Comparison of ENCODE assay signal across 13 mouse cellular contexts in genomic region chr16:43080403-43080802, GRCm38 (mm10).
DNase-seq lines count a peak whose midpoint lies in the region; ATAC-seq and TF ChIP-seq lines count a peak whose summit lies in the region.
"Had no signal": no experiment of that assay in that cellular context is flagged by ENCODE, and none has a peak within 500 bp of the region (broad histone marks: within the 10 kb centered on the region; RNA-seq: fewer than 3 reads in every experiment).

No protein-coding gene starts in this region.

- no peak overlapping the region for H3K4me2 ChIP-seq in embryonic facial prominence, embryonic 14.5 days (ENCODE audit: low read depth, low read length)
- H3K4me2 ChIP-seq in intestine, embryonic 15.5 days (replicated peaks): no peak overlapping the region
- no peak overlapping the region for H3K4me2 ChIP-seq in intestine, postnatal 0 days (replicated peaks; ENCODE audit: low read depth)
- H3K4me2 ChIP-seq: midbrain, embryonic 11.5 days; neural tube, embryonic 13.5 days had no signal

- no peak for TF ChIP-seq CTCF in intestine, postnatal 0 days (IDR thresholded peaks at IDR 0.05; ENCODE audit: low read depth)
- no peak for TF ChIP-seq CTCF in layer of hippocampus, adult 2 months (conservative IDR thresholded peaks at IDR 0.05)

- DNase-seq in embryonic facial prominence, embryonic 14.5 days (ENCODE audit: low spot score): peak; percentile 27
- DNase-seq in embryonic facial prominence, embryonic 10.5 days (ENCODE audit: low spot score): no peak
- peak; percentile 87 for DNase-seq in cerebellum, adult 11-12 months
- DNase-seq in layer of hippocampus, adult 2 months (ENCODE audit: low spot score in 2 of 2): peak; percentile 47 to 49
- no peak for DNase-seq in urinary bladder, postnatal 36 days (ENCODE audit: low spot score in 2 of 2)
- no peak for DNase-seq in urinary bladder, adult 2 months (ENCODE audit: low spot score)
- DNase-seq: kidney, adult 11 months; lung, adult 2 months had no signal

- H3K27me3 ChIP-seq in embryonic facial prominence, embryonic 14.5 days (replicated peaks; ENCODE audit: control insufficient read depth, insufficient read depth, low read length): no peaks in the 10 kb centered on the region
- H3K27me3 ChIP-seq in embryonic facial prominence, embryonic 10.5 days (replicated peaks; ENCODE audit: low read depth, poor library complexity, severe bottlenecking): no peaks in the 10 kb centered on the region
- no peaks in the 10 kb centered on the region for H3K27me3 ChIP-seq in intestine, embryonic 15.5 days (replicated peaks)
- no peaks in the 10 kb centered on the region for H3K27me3 ChIP-seq in intestine, postnatal 0 days (replicated peaks; ENCODE audit: control insufficient read depth, insufficient read depth, low read length)
- H3K27me3 ChIP-seq: neural tube, embryonic 13.5 days had no signal

- H3K4me3 ChIP-seq in embryonic facial prominence, embryonic 14.5 days (ENCODE audit: low read depth, low read length): no peak overlapping the region
- H3K4me3 ChIP-seq in embryonic facial prominence, embryonic 10.5 days: no peak overlapping the region
- no peak overlapping the region for H3K4me3 ChIP-seq in intestine, embryonic 15.5 days (replicated peaks)
- no peak overlapping the region for H3K4me3 ChIP-seq in intestine, postnatal 0 days (ENCODE audit: low read depth, low read length)
- no peak overlapping the region for H3K4me3 ChIP-seq in layer of hippocampus, adult 2 months
- H3K4me3 ChIP-seq: neural tube, embryonic 13.5 days had no signal

- no peak; the same call in 1 of the 2 replicates for ATAC-seq in embryonic facial prominence, embryonic 14.5 days (ENCODE audit: low read depth)
- 0 out of 2 replicates have a peak, but pooled peaks have one; percentile 7 for ATAC-seq in intestine, embryonic 15.5 days
- no peak for ATAC-seq in intestine, postnatal 0 days

- no peaks in the 10 kb centered on the region for H3K9me3 ChIP-seq in embryonic facial prominence, embryonic 14.5 days (ENCODE audit: control insufficient read depth, low read length)
- no peaks in the 10 kb centered on the region for H3K9me3 ChIP-seq in embryonic facial prominence, embryonic 10.5 days
- H3K9me3 ChIP-seq in intestine, embryonic 15.5 days: no peaks in the 10 kb centered on the region
- H3K9me3 ChIP-seq in intestine, postnatal 0 days (ENCODE audit: control insufficient read depth): no peaks in the 10 kb centered on the region
- H3K9me3 ChIP-seq: G1E; neural tube, embryonic 13.5 days had no signal

- no peaks in the 10 kb centered on the region for H3K4me1 ChIP-seq in embryonic facial prominence, embryonic 14.5 days (ENCODE audit: control insufficient read depth, insufficient read depth, low read length)
- no peaks in the 10 kb centered on the region for H3K4me1 ChIP-seq in embryonic facial prominence, embryonic 10.5 days
- no peaks in the 10 kb centered on the region for H3K4me1 ChIP-seq in intestine, embryonic 15.5 days (replicated peaks)
- 0 out of 2 replicates have a peak, but pooled peaks cover 6% of the 10 kb centered on the region for H3K4me1 ChIP-seq in intestine, postnatal 0 days (replicated peaks; ENCODE audit: control insufficient read depth, insufficient read depth, low read length)

- H3K36me3 ChIP-seq in embryonic facial prominence, embryonic 14.5 days (ENCODE audit: control insufficient read depth, insufficient read depth, low read length): no peaks in the 10 kb centered on the region
- H3K36me3 ChIP-seq in embryonic facial prominence, embryonic 10.5 days (replicated peaks): no peaks in the 10 kb centered on the region
- no peaks in the 10 kb centered on the region for H3K36me3 ChIP-seq in intestine, embryonic 15.5 days
- no peaks in the 10 kb centered on the region for H3K36me3 ChIP-seq in intestine, postnatal 0 days (ENCODE audit: control insufficient read depth, insufficient read depth)
- H3K36me3 ChIP-seq: G1E; neural tube, embryonic 13.5 days had no signal

- no peak overlapping the region for H3K9ac ChIP-seq in embryonic facial prominence, embryonic 14.5 days (ENCODE audit: low read depth, low read length)
- no peak overlapping the region for H3K9ac ChIP-seq in intestine, embryonic 15.5 days
- H3K9ac ChIP-seq in intestine, postnatal 0 days (ENCODE audit: low read depth, low read length): no peak overlapping the region
- H3K9ac ChIP-seq: neural tube, embryonic 13.5 days had no signal

- no peak overlapping the region for H3K27ac ChIP-seq in embryonic facial prominence, embryonic 14.5 days (replicated peaks; ENCODE audit: low read depth, low read length)
- no peak overlapping the region for H3K27ac ChIP-seq in embryonic facial prominence, embryonic 10.5 days (replicated peaks)
- H3K27ac ChIP-seq in intestine, embryonic 15.5 days: no peak overlapping the region
- H3K27ac ChIP-seq in intestine, postnatal 0 days (ENCODE audit: low read depth, low read length): no peak overlapping the region
- H3K27ac ChIP-seq in layer of hippocampus, adult 2 months: peak overlapping the region; percentile 90
- H3K27ac ChIP-seq: neural tube, embryonic 13.5 days had no signal

- WGBS in embryonic facial prominence, embryonic 14.5 days: 76% methylated on average over 2 of the region's 2 CpGs
- 83% methylated on average over 2 of the region's 2 CpGs for whole genome bisulfite sequencing in embryonic facial prominence, embryonic 10.5 days
- WGBS in intestine, embryonic 15.5 days: 50% methylated on average over 2 of the region's 2 CpGs
- WGBS in intestine, postnatal 0 days: 22% methylated on average over 2 of the region's 2 CpGs

Comparison
In these comparisons a context has a peak if more than half of its experiments do, and no peak if none do; other contexts are left out.
1. DNase-seq: peak in embryonic facial prominence, embryonic 14.5 days (single experiment), cerebellum, adult 11-12 months (single experiment) and layer of hippocampus, adult 2 months (2 of 2); none in embryonic facial prominence, embryonic 10.5 days (single experiment), urinary bladder, postnatal 36 days (0 of 2) and urinary bladder, adult 2 months (single experiment).